Mouse (Mus musculus) heart, postnatal 0 days (tissue): ENCODE results near the gene Xrra1.

Experiments
- CTCF ChIP-seq: IDR thresholded peaks from 2 replicates; pipeline ENCODE4 v1.5.1; 2016; ENCODE audit warnings: antibody characterized with exemption, control low read depth, low read depth
- EP300 ChIP-seq: IDR thresholded peaks from 2 replicates; pipeline ENCODE4 v1.6.1; 2016; ENCODE audit warnings: antibody characterized with exemption, low read depth

DNA sequence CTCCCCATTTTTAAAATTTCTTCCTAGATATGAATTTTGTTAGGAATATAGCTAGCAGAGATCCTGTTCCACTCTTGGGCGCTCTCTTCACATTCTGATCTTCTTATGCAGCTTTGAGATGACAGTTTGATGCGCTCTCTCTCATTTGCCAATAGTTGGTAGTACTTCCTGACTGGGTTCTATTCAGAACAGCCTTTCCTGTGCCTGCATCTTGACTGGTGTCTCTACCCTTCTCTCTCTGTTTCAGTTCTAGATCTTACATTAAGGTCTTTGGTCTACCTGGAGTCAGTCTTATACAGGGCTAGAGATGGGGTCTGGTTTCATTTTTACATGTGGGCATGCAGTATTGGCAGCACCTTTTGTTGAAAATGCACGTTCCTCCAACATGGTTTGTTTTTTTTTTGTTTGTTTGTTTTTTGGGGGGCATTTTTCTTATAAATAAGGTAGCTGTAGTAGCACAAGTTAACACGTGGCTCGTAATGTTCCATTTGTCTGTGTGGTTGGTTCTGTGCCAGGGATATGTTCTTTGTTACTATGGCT is 24.5 kb upstream of the Xrra1 start:
- no peak for TF ChIP-seq CTCF
- no peak for TF ChIP-seq EP300
